In genomic region chr3:85299649-85300550, GRCm38 (mm10) we compare ENCODE assay signal across 10 mouse cellular contexts.
DNase-seq lines count a peak whose midpoint lies in the region; ATAC-seq and TF ChIP-seq lines count a peak whose summit lies in the region.
"Had no signal": no experiment of that assay in that cellular context is flagged by ENCODE, and none has a peak within 500 bp of the region (broad histone marks: within the 10 kb centered on the region; RNA-seq: fewer than 3 reads in every experiment).

No protein-coding gene starts in this region.

- H3K36me3 ChIP-seq in forebrain, postnatal 0 days (ENCODE audit: insufficient read depth) = no peaks in the 10 kb centered on the region
- H3K36me3 ChIP-seq in midbrain, embryonic 15.5 days (replicated peaks) = no peaks in the 10 kb centered on the region
- no peaks in the 10 kb centered on the region for H3K36me3 ChIP-seq in kidney, embryonic 16.5 days (ENCODE audit: insufficient read depth, low read length)
- H3K36me3 ChIP-seq: heart, embryonic 13.5 days; limb, embryonic 12.5 days had no signal

- peak; percentile 97 for ATAC-seq in forebrain, postnatal 0 days
- ATAC-seq in midbrain, embryonic 15.5 days (replicated peaks) = peak; percentile 98
- ATAC-seq in megakaryocyte, adult 5-6 weeks (ENCODE audit: poor library complexity, severe bottlenecking) = no peak
- ATAC-seq in kidney, embryonic 16.5 days (ENCODE audit: low FRiP score, low TSS enrichment) = no peak
- no peak for ATAC-seq in granulocyte monocyte progenitor cell, adult 5-6 weeks (replicated peaks; ENCODE audit: poor library complexity, severe bottlenecking)

- H3K4me2 ChIP-seq in forebrain, postnatal 0 days (ENCODE audit: low read depth) = no peak overlapping the region
- H3K4me2 ChIP-seq in midbrain, embryonic 15.5 days = no peak overlapping the region
- H3K4me2 ChIP-seq in kidney, embryonic 16.5 days (replicated peaks; ENCODE audit: low read depth, low read length) = no peak overlapping the region
- H3K4me2 ChIP-seq: heart, embryonic 13.5 days; limb, embryonic 12.5 days had no signal

- no peaks in the 10 kb centered on the region for H3K27me3 ChIP-seq in forebrain, postnatal 0 days (ENCODE audit: insufficient read depth, low read length)
- no peaks in the 10 kb centered on the region for H3K27me3 ChIP-seq in midbrain, embryonic 15.5 days (replicated peaks)
- H3K27me3 ChIP-seq in kidney, embryonic 16.5 days (ENCODE audit: insufficient read depth, low read length) = no peaks in the 10 kb centered on the region
- H3K27me3 ChIP-seq: heart, embryonic 13.5 days; limb, embryonic 12.5 days had no signal

- DNase-seq in heart, postnatal 4 days = peak; percentile 34
- DNase-seq in heart, adult 8-10 months (ENCODE audit: low spot score) = no peak
- DNase-seq in cerebellum, adult 8-10 months = peak; percentile 49
- DNase-seq in forebrain, postnatal 0 days = peak; percentile 84

- no peak overlapping the region for H3K9ac ChIP-seq in forebrain, postnatal 0 days
- H3K9ac ChIP-seq in midbrain, embryonic 15.5 days = no peak overlapping the region
- no peak overlapping the region for H3K9ac ChIP-seq in kidney, embryonic 16.5 days (replicated peaks; ENCODE audit: low read length)
- H3K9ac ChIP-seq: heart, embryonic 13.5 days; limb, embryonic 12.5 days had no signal

- peak; percentile 30; the same call in 1 of the 2 replicates for TF ChIP-seq CTCF in forebrain, postnatal 0 days (IDR thresholded peaks at IDR 0.05; ENCODE audit: low read depth)

- H3K4me3 ChIP-seq in forebrain, postnatal 0 days (ENCODE audit: low read depth, low read length) = no peak overlapping the region
- H3K4me3 ChIP-seq in midbrain, embryonic 15.5 days = no peak overlapping the region
- no peak overlapping the region for H3K4me3 ChIP-seq in kidney, embryonic 16.5 days (ENCODE audit: low read length)
- H3K4me3 ChIP-seq: heart, embryonic 13.5 days; limb, embryonic 12.5 days had no signal

- 18% methylated on average over 18 of the region's 18 CpGs for WGBS in forebrain, postnatal 0 days
- WGBS in midbrain, embryonic 15.5 days = 51% methylated on average over 18 of the region's 18 CpGs
- 77% methylated on average over 18 of the region's 18 CpGs for WGBS in kidney, embryonic 16.5 days

- H3K27ac ChIP-seq in forebrain, postnatal 0 days (ENCODE audit: low read depth, low read length) = peak overlapping the region; percentile 64
- H3K27ac ChIP-seq in midbrain, embryonic 15.5 days = 0 out of 2 replicates have a peak overlapping the region, but pooled peaks have one; percentile 30
- H3K27ac ChIP-seq in kidney, embryonic 16.5 days (ENCODE audit: low read length) = no peak overlapping the region
- H3K27ac ChIP-seq: heart, embryonic 13.5 days; limb, embryonic 12.5 days had no signal

- H3K4me1 ChIP-seq in forebrain, postnatal 0 days (ENCODE audit: insufficient read depth) = no peaks in the 10 kb centered on the region
- H3K4me1 ChIP-seq in midbrain, embryonic 15.5 days = 0 out of 2 replicates have a peak, but pooled peaks cover 3% of the 10 kb centered on the region
- no peaks in the 10 kb centered on the region for H3K4me1 ChIP-seq in kidney, embryonic 16.5 days (ENCODE audit: insufficient read depth, low read length)
- H3K4me1 ChIP-seq: heart, embryonic 13.5 days had no signal

- 0 out of 2 replicates have a peak, but pooled peaks cover 3% of the 10 kb centered on the region for H3K9me3 ChIP-seq in forebrain, postnatal 0 days (ENCODE audit: low read length)
- no peaks in the 10 kb centered on the region; the same call in 1 of the 2 replicates for H3K9me3 ChIP-seq in midbrain, embryonic 15.5 days
- H3K9me3 ChIP-seq in kidney, embryonic 16.5 days (ENCODE audit: low read length) = no peaks in the 10 kb centered on the region; the same call in 1 of the 2 replicates
- H3K9me3 ChIP-seq: limb, embryonic 12.5 days had no signal

Comparison
In these comparisons a context has a peak if more than half of its experiments do, and no peak if none do; other contexts are left out.
1. ATAC-seq: peak in forebrain, postnatal 0 days (single experiment) and midbrain, embryonic 15.5 days (single experiment); none in megakaryocyte, adult 5-6 weeks (single experiment), kidney, embryonic 16.5 days (single experiment) and granulocyte monocyte progenitor cell, adult 5-6 weeks (single experiment).